Mouse (Mus musculus) heart, adult 2 months (tissue): Measurements from ENCODE around the gene Mei4. TPM values are rescaled to one million over a fixed set of nuclear protein-coding genes. Genes with fewer than 3 reads are reported as not detected.
A peak's percentile ranks its signal among the peaks of the same experiment; 100 is the strongest.

ENCODE experiments used
- DNase-seq, 2 experiments: peaks; one replicate each; pipeline ENCODE4 v3.0.0; 2021
- H3K27ac ChIP-seq: fragments of 200-600 bp; 2 replicates; pipeline ENCODE4 v1.8.1; 2022
- H3K27me3 ChIP-seq: fragments of 200-500 bp; 2 replicates; pipeline ENCODE4 v1.6.1; 2012; ENCODE audit warnings: mild to moderate bottlenecking, low read length, inconsistent platforms, mixed read lengths; ENCODE audit not compliant: control insufficient read depth, insufficient read depth
- H3K36me3 ChIP-seq: fragments of 200-500 bp; 2 replicates; pipeline ENCODE4 v1.6.1; 2012; ENCODE audit warnings: low read length, inconsistent platforms; ENCODE audit not compliant: control insufficient read depth, insufficient read depth
- H3K4me1 ChIP-seq: fragments of 200-500 bp; 2 replicates; pipeline ENCODE4 v1.6.1; 2011; ENCODE audit warnings: low read length; ENCODE audit not compliant: control insufficient read depth, insufficient read depth
- H3K4me3 ChIP-seq: fragments of 200-600 bp; 2 replicates; pipeline ENCODE4 v1.8.1; 2022
- H3K79me2 ChIP-seq: fragments of 200-500 bp; replicated peaks from 2 replicates; pipeline ENCODE4 v1.6.1; 2012; ENCODE audit warnings: mild to moderate bottlenecking, inconsistent platforms, low read length, moderate library complexity, mixed read lengths; ENCODE audit not compliant: control insufficient read depth, insufficient read depth
- H3K9ac ChIP-seq: fragments of 200-500 bp; 2 replicates; pipeline ENCODE4 v1.6.1; 2012; ENCODE audit warnings: low read depth, mild to moderate bottlenecking, control low read depth, inconsistent platforms, low read length, mixed read lengths
- CTCF ChIP-seq: fragments of 200-600 bp; IDR thresholded peaks from 2 replicates; pipeline ENCODE4 v1.8.1; 2022; ENCODE audit warnings: antibody characterized with exemption, mild to moderate bottlenecking, moderate library complexity
- EP300 ChIP-seq: fragments of 200-500 bp; IDR thresholded peaks from 2 replicates; pipeline ENCODE4 v1.6.1; 2011; ENCODE audit warnings: low read depth, low read length, control low read depth; ENCODE audit not compliant: insufficient read depth
- POLR2A ChIP-seq: fragments of 200-500 bp; IDR thresholded peaks from 2 replicates; pipeline ENCODE4 v1.6.1; 2011; ENCODE audit warnings: mild to moderate bottlenecking, low read depth, low read length, control low read depth; ENCODE audit not compliant: insufficient read depth
- WGBS: fragments of 180-500 bp; shearing (Covaris S2); methylation state at CpG from one replicate; pipeline ENCODE4 v1.1.7; 2018; 5-methylcytosine and 5-hydroxymethylcytosine counted together
- intact Hi-C: fragments of 180-260 bp; cut with DNase I; formaldehyde crosslinking; loops from one replicate; pipeline ENCODE4 v1.15.1; 2025
- polyA plus RNA-seq: library from polyadenylated mRNA; depleted of rRNA; stranded (reverse); fragments of >200 nt; gene quantifications from 2 replicates; pipeline ENCODE4 v1.2.3, GENCODE M21; 2012
- total RNA-seq, 2 experiments: library from RNA; stranded (reverse); gene quantifications; 2 replicates each; pipeline ENCODE4 v1.2.3; 2021

Mei4 gene
- total and polyA plus RNA-seq, 3 experiments: not detected

GRCm38 (mm10) chr9:81866032-81866431 is 2.6 kb downstream of the Mei4 start:
- WGBS: 44% methylated on average over 2 of the region's 2 CpGs
- intact Hi-C loops: no loop called here
- Histone ChIP-seq H3K27ac (no peak overlapping the region), H3K36me3 (no peaks in the 10 kb centered on the region), H3K79me2 (no peaks in the 10 kb centered on the region), H3K9ac (no peak overlapping the region), H3K27me3 (0 out of 2 replicates have a peak, but pooled peaks cover 1% of the 10 kb centered on the region), H3K4me1 (no peaks in the 10 kb centered on the region), H3K4me3 (no peak overlapping the region)
- TF ChIP-seq CTCF: no peak
- TF ChIP-seq POLR2A: no peak
- no peak for TF ChIP-seq EP300
- DNase-seq: no peak

DNA sequence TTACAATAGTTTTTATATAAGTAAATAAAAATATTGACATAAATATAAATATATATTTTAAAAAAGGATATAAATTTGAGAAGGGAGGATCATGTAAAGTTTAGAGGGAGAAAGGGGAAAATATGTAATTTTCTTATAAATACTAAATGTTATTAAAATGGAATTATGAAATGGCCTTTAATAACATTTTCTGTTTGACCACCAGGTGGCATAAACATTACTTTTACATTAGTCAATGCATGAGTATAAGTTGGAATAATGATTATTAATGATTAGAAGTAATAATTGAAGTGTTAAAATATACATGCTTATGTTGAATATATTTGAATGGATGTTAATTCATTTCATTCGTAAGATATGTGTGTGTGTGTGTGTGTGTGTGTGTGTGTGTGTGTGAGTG is 58.0 kb downstream of the Mei4 start:
- Histone ChIP-seq H3K36me3 (no peaks in the 10 kb centered on the region), H3K4me3 (no peak overlapping the region), H3K9ac (no peak overlapping the region), H3K27me3 (no peaks in the 10 kb centered on the region), H3K27ac (no peak overlapping the region), H3K4me1 (no peaks in the 10 kb centered on the region), H3K79me2 (no peaks in the 10 kb centered on the region)
- 76% methylated on average over 1 of the region's 1 CpGs for WGBS
- no peak for DNase-seq
- intact Hi-C loops: no loop called here
- TF ChIP-seq CTCF (peak; percentile 29), POLR2A (no peak)

DNA sequence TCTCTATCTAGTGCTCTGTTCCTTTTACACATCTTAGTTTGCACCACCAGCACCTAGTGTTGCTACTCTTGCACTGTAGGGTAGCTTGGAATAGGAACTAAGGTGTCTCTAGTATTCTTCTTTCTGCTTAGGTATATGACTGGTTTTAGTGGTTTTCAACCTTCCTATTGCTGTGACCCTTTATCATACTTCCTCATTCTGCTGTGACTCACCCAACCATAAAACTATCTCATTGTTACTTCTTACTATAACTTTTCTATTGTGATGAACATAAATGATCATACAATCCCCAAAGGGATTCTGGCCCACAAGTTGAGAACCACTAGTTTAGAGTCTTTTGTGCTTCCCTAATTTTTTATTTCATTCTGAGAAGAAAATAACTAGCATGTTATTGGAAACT is 61.3 kb downstream of the Mei4 start:
- no peak overlapping the region for H3K9ac ChIP-seq
- no peak overlapping the region for H3K4me3 ChIP-seq

DNA sequence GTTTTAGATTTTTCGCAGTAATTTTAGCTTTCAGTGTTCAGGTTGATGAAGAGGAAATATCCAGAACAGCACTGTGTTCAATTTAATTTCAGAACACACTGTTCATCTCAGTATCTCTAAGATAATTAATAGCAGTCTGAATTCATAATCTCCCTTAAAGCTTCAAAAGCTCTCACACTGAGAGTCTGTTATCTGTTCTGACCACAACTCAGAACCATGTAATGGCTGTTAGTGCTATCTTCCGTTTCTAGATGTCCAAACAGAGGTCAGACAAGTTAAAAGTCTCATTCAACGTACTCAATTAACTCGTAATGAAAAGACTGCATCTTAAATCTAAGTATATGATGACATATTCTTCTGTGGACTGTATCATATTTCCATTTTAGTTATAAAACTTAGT is 77.1 kb downstream of the Mei4 start:
- 53% methylated on average over 4 of the region's 4 CpGs for WGBS
- Histone ChIP-seq H3K36me3 (no peaks in the 10 kb centered on the region), H3K27ac (no peak overlapping the region), H3K4me1 (no peaks in the 10 kb centered on the region), H3K9ac (no peak overlapping the region), H3K79me2 (no peaks in the 10 kb centered on the region), H3K4me3 (no peak overlapping the region), H3K27me3 (no peaks in the 10 kb centered on the region; the same call in 1 of the 2 replicates)
- no peak for TF ChIP-seq EP300
- no peak for TF ChIP-seq POLR2A
- no peak for TF ChIP-seq CTCF
- intact Hi-C loops: no loop called here
- no peak for DNase-seq

More for the DNA sequence above, 61.3 kb downstream of the Mei4 start:
- Histone ChIP-seq H3K36me3 (no peaks in the 10 kb centered on the region), H3K27ac (no peak overlapping the region), H3K4me1 (no peaks in the 10 kb centered on the region), H3K79me2 (no peaks in the 10 kb centered on the region), H3K27me3 (no peaks in the 10 kb centered on the region)
- no peak for DNase-seq
- intact Hi-C loops: no loop called here
- TF ChIP-seq POLR2A: no peak
- TF ChIP-seq CTCF: no peak
- TF ChIP-seq EP300: no peak

- Histone ChIP-seq H3K27ac (no peak overlapping the region), H3K4me1 (no peaks in the 10 kb centered on the region), H3K4me3 (no peak overlapping the region), H3K9ac (no peak overlapping the region), H3K79me2 (no peaks in the 10 kb centered on the region), H3K27me3 (no peaks in the 10 kb centered on the region), H3K36me3 (no peaks in the 10 kb centered on the region)
- WGBS: 67% methylated on average over 6 of the region's 6 CpGs
- no peak for DNase-seq
- TF ChIP-seq EP300 (no peak), CTCF (no peak), POLR2A (no peak)
- intact Hi-C loops: no loop called here
Measured at GRCm38 (mm10) chr9:81945624-81946023, 82.2 kb downstream of the Mei4 start.

DNA sequence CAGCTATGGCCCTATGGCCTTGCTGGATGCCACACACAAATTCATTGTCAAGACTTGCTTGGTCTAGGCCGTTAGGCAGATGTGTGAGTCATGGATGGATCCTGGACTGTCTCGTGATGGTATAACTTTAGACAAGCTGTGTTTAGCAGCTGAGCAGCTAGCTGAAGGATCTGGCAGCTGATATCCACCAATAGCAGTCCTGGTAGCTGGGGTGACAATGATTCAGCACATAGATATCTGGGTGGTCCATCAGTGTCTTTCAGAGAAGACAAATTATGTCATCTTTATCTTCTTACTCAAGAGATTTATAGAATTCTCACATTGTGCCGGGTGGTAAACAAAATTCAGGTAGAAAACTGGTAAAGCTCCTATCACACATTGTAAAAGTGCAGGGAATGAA is 93.4 kb downstream of the Mei4 start:
- intact Hi-C loops: no loop called here
- Histone ChIP-seq H3K9ac (no peak overlapping the region), H3K79me2 (no peaks in the 10 kb centered on the region), H3K4me1 (no peaks in the 10 kb centered on the region), H3K27me3 (no peaks in the 10 kb centered on the region), H3K27ac (no peak overlapping the region), H3K36me3 (no peaks in the 10 kb centered on the region), H3K4me3 (no peak overlapping the region)
- no peak for DNase-seq
- TF ChIP-seq CTCF: no peak
- no peak for TF ChIP-seq EP300
- no peak for TF ChIP-seq POLR2A
- 52% methylated on average over 3 of the region's 3 CpGs for WGBS
